Mouse (Mus musculus): Measurements from ENCODE around the gene Cdkl5. TPM values are rescaled to one million over a fixed set of nuclear protein-coding genes. Genes with fewer than 3 reads are reported as not detected.
A peak's percentile ranks its signal among the peaks of the same experiment; 100 is the strongest.

Cdkl5 gene
- total RNA-seq, 2 experiments from 2014 or later, result 152 to 159 TPM

DNA sequence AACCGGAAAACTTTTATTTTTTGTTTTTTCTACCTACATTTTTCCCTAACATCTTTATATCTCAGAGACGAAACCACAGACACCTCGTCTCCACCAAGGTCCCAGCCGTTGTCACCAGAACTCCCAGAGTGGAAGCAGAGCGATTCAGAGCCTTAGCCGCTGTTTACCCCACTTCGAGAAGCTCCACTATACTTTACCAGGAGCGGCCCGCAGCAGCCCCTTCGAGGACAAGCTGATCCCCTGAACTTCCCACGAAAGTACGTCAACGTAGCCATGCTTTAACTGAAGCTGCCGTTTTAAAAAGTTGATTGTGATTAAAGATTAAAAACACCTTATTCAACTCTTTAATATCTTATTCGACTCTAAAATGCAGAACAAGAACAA is 228.3 kb downstream of the Cdkl5 start:
- intact Hi-C loops (cut with DNase I), result loop anchor here (5.0 kb wide), 1 partner anchor 226 kb away; the partner anchor contains the start of gene Cdkl5
- no peak for DNase-seq (ENCODE audit: low spot score in 2 of 2)

GRCm38 (mm10) chrX:160765389-160766232 is 228.9 kb downstream of the Cdkl5 start:
- DNase-seq (ENCODE audit: low spot score in 2 of 2), result peak; percentile 90 to 93
- intact Hi-C loops (cut with DNase I), result loop anchor here (5.0 kb wide), 1 partner anchor 227 kb away; the partner anchor contains the start of gene Cdkl5

DNA sequence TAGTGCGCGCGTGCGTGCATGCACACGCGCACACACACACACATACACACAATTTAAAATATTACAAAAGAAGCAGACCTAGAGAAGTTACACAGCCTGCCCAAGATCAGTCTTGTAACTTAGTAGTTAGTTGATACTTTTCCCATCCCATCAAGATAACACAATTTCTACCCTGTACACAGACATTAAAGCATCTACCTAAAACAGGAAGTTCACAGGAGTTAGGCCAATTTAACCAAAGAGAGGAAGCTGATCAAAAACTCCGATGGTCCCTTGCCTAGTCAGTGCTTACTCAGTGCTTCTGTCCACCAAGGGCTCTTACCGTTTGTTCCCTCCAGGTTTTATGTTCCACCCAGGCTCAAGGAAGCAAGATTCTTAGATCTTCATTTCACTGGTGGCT is 243.7 kb downstream of the Cdkl5 start:
- intact Hi-C loops (cut with DNase I), result no loop called here
- no peak for DNase-seq (ENCODE audit: low spot score in 2 of 2)

DNA sequence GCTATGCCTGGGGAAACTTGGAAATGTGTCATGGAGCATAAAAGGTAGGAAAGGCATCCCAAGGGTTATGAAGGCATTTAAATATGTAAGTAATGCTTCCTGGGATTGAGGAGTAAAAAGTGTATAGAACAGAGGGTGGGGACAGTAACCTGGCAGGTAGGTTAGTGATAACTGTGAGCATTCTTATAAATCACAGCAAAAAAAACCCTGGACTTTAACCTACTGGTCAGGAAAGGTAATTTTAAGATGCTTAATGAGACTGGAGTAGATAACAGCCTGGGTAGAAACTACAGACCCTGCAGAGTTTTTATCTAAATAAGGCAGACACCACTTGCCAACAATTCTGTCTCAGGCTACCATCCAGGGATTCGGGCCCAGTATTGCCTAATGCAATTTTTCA is 245.9 kb downstream of the Cdkl5 start:
- intact Hi-C loops (cut with DNase I), result no loop called here
- no peak for DNase-seq (ENCODE audit: low spot score in 2 of 2)

DNA sequence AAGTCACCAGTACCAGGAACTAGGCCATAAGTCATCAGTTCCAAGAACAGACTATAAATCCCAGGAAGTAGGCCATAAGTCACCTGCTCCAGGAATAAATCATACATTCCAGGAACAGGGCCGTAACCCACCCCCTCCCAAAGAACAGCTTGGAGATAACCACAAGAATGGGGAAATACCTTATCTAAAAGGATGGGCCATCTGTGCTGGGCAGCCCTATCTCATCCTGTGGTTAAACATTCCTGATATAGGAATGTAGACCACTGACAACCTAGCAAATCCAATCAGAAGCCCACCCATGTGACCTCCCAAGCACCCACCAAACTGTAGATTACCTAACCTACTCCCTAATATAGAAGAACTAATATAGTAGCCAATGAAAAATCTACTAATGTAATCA is 249.1 kb downstream of the Cdkl5 start:
- DNase-seq (ENCODE audit: low spot score in 2 of 2), result no peak
- intact Hi-C loops (cut with DNase I), result no loop called here

GRCm38 (mm10) chrX:160735650-160736049 is 258.9 kb downstream of the Cdkl5 start, which contains the start of gene Ppef1:
TSS of gene Ppef1 (minus strand) at chrX:160735765.
- intact Hi-C loops (cut with DNase I), result no loop called here
- no peak for DNase-seq (ENCODE audit: low spot score in 2 of 2)

Other genes with a start within 250 kb of the Cdkl5 start
- gene Rs1, start 226.7 kb downstream of the Cdkl5 start, total RNA-seq (2021), result under 1 TPM in 1 of 2 experiments, not detected in 1; 0.07 TPM
- gene Gja6, start 87.7 kb downstream of the Cdkl5 start, total RNA-seq (2021), result 1 to 10 TPM; 1.2 to 2.8 TPM
- gene Scml2, start 122.5 kb upstream of the Cdkl5 start, total RNA-seq (2021), result under 1 TPM; 0.81 to 0.88 TPM